In the genomic region with DNA sequence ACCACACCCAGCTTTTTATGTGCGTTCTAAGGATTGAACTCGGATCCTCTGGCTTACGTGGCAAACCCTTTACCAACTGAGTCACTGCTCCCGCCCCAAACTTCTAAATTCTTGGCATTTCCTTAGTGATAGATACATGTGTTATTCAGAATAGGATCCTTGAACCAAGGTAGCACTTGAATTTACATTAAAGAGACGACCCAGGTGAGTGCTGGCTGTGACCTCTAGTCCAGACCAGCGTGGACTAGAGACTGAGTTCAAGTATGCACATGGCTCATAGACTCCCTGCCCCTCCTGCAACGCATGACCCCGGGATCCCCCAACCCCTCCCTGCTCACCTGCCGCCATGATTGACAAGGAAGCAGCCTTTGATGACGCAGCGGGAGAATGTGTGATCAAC, we compare ENCODE assay signal across 34 mouse cellular contexts.
"Had no signal": no experiment of that assay in that cellular context is flagged by ENCODE, and none has a peak within 500 bp of the region (broad histone marks: within the 10 kb centered on the region; RNA-seq: fewer than 3 reads in every experiment).

No protein-coding gene starts in this region.

- H3K4me3 ChIP-seq: heart, embryonic 12.5 days; heart, embryonic 13.5 days; heart, embryonic 15.5 days; hindbrain, embryonic 10.5 days; hindbrain, embryonic 12.5 days; hindbrain, embryonic 13.5 days; hindbrain, embryonic 15.5 days; intestine, embryonic 15.5 days; kidney, embryonic 15.5 days; layer of hippocampus, adult 2 months; left cerebral cortex, adult 2 months had no signal

- ATAC-seq: hindbrain, embryonic 16.5 days; hindbrain, postnatal 0 days; inflammation-experienced regulatory T-cells, adult 6 months; intestine, embryonic 15.5 days; intestine, embryonic 16.5 days; intestine, postnatal 0 days had no signal

- H3K27ac ChIP-seq: heart, embryonic 13.5 days; heart, embryonic 15.5 days; hindbrain, embryonic 10.5 days; hindbrain, embryonic 12.5 days; hindbrain, embryonic 13.5 days; hindbrain, embryonic 15.5 days; hindbrain, postnatal 0 days; intestine, embryonic 15.5 days; kidney, embryonic 15.5 days; kidney, postnatal 0 days; layer of hippocampus, adult 2 months; left cerebral cortex, adult 2 months had no signal

- DNase-seq: heart, postnatal 10 days; heart, postnatal 14 days; heart, postnatal 36 days; heart, postnatal 4 days; kidney, adult 11 months; kidney, adult 18-20 months; kidney, adult 2 months; kidney, adult 8-10 months; kidney, adult 9 months; kidney, postnatal 10 days; kidney, postnatal 14 days; kidney, postnatal 25 days; kidney, postnatal 36 days; kidney, postnatal 4 days; layer of hippocampus, adult 9-11 months; layer of hippocampus, postnatal 36 days had no signal

- H3K9me3 ChIP-seq: heart, embryonic 12.5 days; heart, embryonic 13.5 days; heart, embryonic 15.5 days; hindbrain, embryonic 10.5 days; hindbrain, embryonic 12.5 days; hindbrain, embryonic 13.5 days; hindbrain, embryonic 15.5 days; intestine, embryonic 15.5 days; kidney, embryonic 15.5 days had no signal

- H3K9ac ChIP-seq: heart, embryonic 12.5 days; heart, embryonic 13.5 days; heart, embryonic 15.5 days; hindbrain, embryonic 12.5 days; hindbrain, embryonic 13.5 days; hindbrain, embryonic 15.5 days; intestine, embryonic 15.5 days; kidney, embryonic 15.5 days had no signal

- H3K27me3 ChIP-seq: heart, embryonic 12.5 days; heart, embryonic 13.5 days; heart, embryonic 15.5 days; hindbrain, embryonic 12.5 days; hindbrain, embryonic 15.5 days; intestine, embryonic 15.5 days; kidney, embryonic 15.5 days had no signal

- H3K4me1 ChIP-seq: heart, embryonic 12.5 days; heart, embryonic 13.5 days; heart, embryonic 15.5 days; hindbrain, embryonic 12.5 days; intestine, embryonic 15.5 days had no signal

- H3K36me3 ChIP-seq: heart, embryonic 12.5 days; heart, embryonic 13.5 days; heart, embryonic 15.5 days; hindbrain, embryonic 10.5 days; hindbrain, embryonic 12.5 days; hindbrain, embryonic 13.5 days; hindbrain, embryonic 15.5 days; intestine, embryonic 15.5 days; kidney, embryonic 15.5 days had no signal

- H3K4me2 ChIP-seq: heart, embryonic 11.5 days; heart, embryonic 12.5 days; heart, embryonic 13.5 days; heart, embryonic 15.5 days; hindbrain, embryonic 12.5 days; hindbrain, embryonic 13.5 days; hindbrain, embryonic 15.5 days; intestine, embryonic 15.5 days; kidney, embryonic 15.5 days had no signal
